Mouse (Mus musculus) adrenal gland, postnatal 14 days (tissue): ENCODE measurements around the gene Wdr46. TPM values are rescaled to one million over a fixed set of nuclear protein-coding genes. Genes with fewer than 3 reads are reported as not detected.
"Not testable (repeated sequence)": the region's sequence is repeated elsewhere in the genome, so short reads cannot be mapped to it uniquely, and the experiment has no call there.

ENCODE experiments used
- DNase-seq: peaks from one replicate; pipeline ENCODE4 v3.0.0; 2021; ENCODE audit warnings: mixed read lengths
- long read RNA-seq, 2 experiments: library from polyadenylated mRNA; stranded (forward); transcript quantifications; one replicate each; pipeline ENCODE4 v2.0.0; 2021
- total RNA-seq: library from RNA; stranded (reverse); gene quantifications from 2 replicates; pipeline ENCODE4 v1.2.3, GENCODE M21; 2021

Wdr46 gene
- 32.9 and 35.7 TPM in 2 replicates for total RNA-seq
- long read RNA-seq, experiment 1, transcript Wdr46-201 (15 exons, 2,229 nt) = major isoform, 62 of 71 reads
- long read RNA-seq, experiment 1, partial matches to known transcripts = 5 of 71 reads
- long read RNA-seq, experiment 1, other reads (novel, unspliced or antisense) = 4 of 71 reads
- long read RNA-seq, experiment 2, transcript Wdr46-201 (15 exons, 2,229 nt) = major isoform, 26 of 35 reads
- long read RNA-seq, experiment 2, partial matches to known transcripts = 4 of 35 reads
- long read RNA-seq, experiment 2, other reads (novel, unspliced or antisense) = 5 of 35 reads

DNA sequence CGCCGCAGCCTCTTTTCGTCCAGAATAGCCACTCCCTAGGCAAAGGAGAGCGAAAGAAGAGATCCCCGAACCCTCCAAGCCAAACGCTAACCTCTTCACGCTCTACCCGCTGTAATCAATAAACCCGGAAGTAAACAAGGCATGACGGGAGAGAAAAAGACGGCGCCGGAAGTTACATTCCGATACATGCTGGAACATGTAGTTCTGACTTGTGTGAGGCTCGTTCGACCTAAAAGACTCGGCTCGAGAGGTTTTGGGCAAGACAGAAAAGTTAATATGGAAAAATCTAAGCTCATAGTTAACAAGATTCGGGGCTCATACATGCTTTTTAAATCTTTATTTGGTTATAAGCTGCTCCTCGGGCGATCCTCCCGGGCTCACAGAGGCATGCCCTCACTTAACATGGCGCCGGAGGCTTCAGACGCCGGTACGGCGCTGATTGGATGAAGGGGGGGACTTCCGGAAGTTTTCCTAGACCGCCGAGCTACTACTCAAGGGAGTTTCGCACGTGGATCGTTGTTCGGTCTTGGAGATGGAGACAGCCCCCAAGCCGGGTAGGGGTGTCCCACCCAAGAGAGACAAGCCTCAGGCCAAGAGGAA lies at the start of gene Wdr46, which contains the start of gene Pfdn6:
Gene Wdr46, plus strand, starts transcription at position 455 of the 600 bp plus-strand sequence.
Gene Pfdn6, minus strand, starts transcription at position 138 of the 600 bp plus-strand sequence.
- DNase-seq = peak; percentile 92

GRCm38 (mm10) chr17:33891357-33891756 lies 49.1 kb upstream of the Wdr46 start:
- DNase-seq = no peak

DNA sequence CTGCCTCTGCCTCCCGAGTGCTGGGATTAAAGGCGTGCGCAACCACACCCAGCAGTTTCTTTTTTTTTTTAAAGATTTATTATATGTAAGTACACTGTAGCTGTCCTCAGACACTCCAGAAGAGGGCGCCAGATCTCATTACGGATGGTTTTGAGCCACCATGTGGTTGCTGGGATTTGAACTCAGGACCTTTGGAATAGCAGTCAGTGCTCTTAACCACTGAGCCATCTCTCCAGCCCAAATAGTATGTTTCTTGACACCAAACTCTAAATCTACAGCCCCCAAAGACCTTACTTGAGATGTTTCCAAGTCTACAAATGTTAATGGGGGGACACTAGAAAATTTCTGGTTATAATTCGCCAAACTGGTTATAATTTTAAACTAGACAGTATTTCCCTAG lies 48.6 kb upstream of the Wdr46 start:
- not testable (repeated sequence) for DNase-seq

- no peak for DNase-seq
These were observed 48.0 kb upstream of the Wdr46 start for GRCm38 (mm10) chr17:33892429-33892828.

DNA sequence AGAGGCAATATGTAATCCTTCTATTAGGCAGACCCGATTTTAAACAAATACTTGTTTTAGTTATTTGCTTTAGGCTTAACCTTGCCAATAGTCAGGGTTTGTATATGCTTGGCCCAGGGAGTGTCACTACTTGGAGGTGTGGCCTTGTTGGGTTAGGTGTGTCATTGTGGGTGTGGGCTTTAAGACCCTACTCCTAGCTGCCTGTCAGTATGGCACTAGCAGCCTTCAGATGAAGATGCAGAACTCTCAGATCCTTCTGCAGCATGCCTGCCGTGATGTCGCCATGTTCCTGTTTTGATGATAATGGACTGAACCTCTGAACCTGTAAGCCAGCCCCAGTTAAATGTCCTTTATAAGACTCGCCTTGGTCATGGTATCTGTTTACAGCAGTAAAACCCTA lies 47.4 kb upstream of the Wdr46 start:
- not testable (repeated sequence) for DNase-seq

- peak; percentile 72 for DNase-seq
These were observed 43.2 kb upstream of the Wdr46 start for GRCm38 (mm10) chr17:33897114-33897794.

DNA sequence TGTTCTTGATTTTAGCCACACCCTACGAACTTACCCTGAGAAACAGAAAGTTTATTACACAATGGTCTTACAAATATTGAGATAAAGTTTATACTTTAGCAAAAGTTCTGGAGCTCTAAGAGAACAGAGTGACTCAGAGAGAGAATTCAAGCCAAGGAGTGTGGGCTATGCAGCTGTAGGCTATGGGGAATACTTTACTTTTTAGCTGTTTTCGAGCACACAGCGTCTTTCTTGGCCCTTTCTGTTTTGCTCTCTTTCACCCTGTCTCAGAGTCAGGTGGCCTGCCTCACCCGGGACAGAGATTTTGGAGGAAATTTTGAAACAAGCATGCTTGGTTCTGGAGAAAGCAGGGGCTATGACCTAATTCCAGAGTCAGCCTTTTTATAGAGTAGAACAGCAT lies 42.3 kb upstream of the Wdr46 start:
- DNase-seq = not testable (repeated sequence)

DNA sequence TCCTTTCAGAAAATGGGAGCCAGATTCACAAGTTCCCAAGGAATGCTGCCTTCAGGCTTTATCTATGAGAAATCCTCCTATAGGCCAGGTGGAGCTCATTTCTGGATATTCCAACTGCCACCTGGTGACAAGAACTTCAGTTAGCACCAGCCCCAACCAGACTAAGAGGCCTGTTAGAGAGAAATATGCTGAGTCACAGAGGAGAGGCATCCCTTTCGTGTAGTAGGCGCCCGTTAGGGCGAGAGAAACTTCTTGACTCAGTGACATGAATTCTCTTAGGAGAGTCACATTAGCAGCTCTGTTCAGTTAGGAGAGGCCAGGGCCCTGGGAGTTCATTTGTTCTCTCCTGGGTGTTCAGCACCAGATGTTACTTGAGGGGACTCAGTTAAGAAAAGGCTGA lies 40.8 kb upstream of the Wdr46 start:
- no peak for DNase-seq

- peak; percentile 46 for DNase-seq
These were observed 40.0 kb upstream of the Wdr46 start for GRCm38 (mm10) chr17:33900281-33900988.

DNA sequence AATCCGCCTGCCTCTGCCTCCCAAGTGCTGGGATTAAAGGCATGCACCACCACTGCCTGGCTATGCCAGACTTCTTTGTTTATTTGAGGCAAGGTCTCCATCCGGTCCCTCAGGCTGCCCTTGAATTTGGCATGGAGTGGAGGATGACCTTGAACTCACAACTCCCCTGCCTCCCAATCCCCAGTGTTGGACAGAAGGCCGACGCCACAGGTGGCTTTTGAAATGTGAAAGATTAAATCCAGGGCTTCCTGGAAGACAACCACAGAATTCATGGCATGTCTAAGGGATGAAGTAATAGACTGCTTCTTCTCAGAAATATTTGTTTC lies 39.5 kb upstream of the Wdr46 start:
- no peak for DNase-seq

DNA sequence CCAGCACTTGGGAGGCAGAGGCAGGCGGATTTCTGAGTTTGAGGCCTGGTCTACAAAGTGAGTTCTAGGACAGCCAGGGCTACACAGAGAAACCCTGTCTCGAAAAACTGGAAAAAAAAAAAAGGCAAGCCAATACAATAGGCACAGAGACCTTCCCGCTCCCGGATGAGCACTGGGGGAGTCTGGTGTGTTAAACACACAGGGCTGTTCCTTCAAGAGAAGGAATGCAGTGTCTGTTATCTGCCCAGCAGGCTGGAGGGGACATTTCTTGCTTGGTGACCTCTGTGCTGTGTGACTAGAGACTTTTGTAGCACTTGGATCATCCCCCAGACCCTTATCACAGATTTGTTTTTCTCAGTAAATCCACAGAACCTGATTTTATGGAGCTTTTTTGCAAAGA lies 38.8 kb upstream of the Wdr46 start:
- no peak for DNase-seq

DNA sequence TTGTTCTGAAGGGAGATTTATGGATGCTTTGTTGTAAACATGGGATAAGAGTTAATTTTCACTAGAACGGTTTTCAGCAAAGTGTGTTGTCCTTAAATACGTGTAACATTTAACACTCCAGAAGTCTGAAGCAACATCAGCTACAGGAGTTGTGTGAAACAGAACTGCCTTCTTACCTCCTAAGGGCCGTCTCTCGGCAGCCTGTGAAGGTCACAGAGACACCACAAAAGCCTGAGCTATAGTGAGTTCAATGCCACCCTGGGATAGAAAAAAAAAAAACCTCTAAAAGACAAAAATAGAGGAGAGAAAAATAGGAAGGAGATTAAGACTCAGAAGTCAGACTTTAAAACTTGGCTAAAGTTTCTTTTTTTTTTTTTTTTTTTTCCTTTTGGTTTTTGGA lies 38.4 kb upstream of the Wdr46 start:
- no peak for DNase-seq

DNA sequence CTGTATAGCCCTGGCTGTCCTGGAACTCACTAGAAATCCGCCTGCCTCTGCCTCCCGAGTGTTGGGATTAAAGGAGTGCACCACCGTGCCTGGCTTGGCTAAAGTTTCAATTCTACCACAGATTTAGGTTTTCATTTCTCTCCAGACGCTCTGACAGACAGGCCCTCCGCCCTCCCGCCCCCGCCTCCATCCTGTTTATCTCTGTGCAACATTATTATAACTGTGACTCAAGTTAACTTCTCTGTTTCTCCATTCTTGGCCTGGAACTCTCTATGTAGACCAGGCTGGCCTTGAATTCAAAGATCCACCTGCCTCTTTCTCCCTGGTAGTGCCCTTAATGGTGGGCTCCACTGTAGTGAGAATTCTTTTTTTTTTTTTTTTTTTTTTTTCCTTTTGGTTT lies 38.0 kb upstream of the Wdr46 start:
- no peak for DNase-seq

DNA sequence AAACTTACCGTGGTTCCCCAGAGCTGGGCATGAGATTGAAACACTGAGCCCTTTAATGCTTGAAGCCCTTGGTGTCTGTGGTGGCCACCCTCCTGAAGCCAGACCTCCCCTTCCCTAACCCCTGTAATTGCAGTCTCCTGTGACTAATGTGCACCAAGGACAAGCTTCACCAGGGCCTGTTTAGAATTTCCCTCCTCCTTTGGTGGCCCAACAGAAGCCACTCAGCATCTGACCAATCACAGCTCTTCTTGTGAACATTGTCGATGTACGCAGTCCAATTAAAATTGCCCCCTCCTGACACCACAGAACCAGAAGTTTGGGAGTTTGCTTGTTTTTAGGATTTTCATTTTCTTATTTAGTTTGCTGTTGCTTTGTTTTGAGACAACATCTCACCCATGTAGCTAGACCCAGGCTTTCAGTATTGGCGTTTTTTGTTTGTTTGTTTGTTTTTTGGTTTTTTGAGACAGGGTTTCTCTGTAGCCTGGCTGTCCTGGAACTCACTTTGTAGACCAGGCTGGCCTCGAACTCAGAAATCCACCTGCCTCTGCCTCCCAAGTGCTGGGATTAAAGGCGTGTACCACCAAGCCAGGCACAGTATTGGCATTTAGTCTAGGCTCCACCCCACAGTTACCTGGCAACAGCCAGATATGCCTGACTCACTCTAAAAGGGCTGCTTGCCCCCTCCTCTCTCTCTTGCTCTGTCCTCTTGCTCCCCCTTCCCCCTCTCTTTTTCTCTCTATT lies 36.4 kb upstream of the Wdr46 start:
- DNase-seq = not testable (repeated sequence)

DNA sequence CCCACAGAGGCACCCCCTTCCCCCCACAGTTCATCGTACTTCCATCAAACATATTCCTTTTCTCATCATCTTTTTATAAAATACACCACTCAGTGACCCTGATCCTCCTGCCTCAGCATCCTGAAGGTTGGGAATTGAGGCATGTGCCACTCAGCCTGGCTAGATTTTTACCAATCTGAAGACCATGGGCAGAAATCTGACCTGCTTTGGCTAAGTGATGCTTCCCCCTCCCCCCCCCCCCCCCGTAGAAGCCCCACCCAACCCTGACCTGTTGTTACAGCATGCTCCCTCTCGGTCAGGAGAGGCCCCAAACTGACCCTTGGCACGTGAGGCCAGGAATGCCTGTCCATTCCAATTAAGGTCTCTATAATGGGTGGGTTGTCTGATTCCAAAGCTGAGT lies 35.6 kb upstream of the Wdr46 start, which contains the start of gene Platr17:
Gene Platr17, plus strand, starts transcription at position 301 of the 400 bp plus-strand sequence.
- DNase-seq = not testable (repeated sequence)

DNA sequence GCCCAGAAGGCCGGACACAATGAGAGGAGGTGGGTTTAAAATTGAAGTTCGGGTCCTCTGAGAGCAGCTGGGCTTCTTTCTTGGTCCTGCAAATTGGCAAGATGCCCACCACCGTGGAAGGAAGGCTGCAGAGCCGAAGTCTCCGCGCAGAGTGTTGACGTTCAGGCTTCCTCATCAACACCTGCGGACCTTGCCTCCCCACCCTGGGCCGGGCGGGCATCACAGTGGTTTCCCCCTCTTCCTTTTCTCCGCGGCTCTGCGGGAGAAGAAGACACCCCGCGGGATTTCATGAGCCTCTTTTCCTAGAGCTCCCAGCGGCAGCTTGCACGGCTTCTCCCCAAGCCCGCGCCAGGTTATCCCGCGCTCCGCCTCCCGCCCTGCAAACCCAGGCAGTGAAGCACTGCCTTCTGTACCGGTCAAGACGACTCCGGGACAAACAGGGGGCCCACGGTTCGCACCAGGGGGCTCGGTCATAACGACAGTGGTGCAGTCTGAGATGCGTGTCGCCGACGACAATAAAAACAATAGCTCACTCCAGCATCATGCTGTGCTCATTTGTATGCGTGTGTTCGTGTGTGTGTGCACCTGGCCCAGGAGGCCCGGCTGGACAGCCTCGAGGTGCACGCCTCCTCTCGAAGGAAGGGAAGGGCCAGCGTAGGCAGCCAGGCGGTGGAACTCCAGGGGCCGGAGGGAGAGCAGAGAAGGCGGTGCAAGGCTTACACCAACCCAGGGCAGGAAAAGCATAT lies 32.0 kb upstream of the Wdr46 start:
- peak; percentile 55 for DNase-seq

DNA sequence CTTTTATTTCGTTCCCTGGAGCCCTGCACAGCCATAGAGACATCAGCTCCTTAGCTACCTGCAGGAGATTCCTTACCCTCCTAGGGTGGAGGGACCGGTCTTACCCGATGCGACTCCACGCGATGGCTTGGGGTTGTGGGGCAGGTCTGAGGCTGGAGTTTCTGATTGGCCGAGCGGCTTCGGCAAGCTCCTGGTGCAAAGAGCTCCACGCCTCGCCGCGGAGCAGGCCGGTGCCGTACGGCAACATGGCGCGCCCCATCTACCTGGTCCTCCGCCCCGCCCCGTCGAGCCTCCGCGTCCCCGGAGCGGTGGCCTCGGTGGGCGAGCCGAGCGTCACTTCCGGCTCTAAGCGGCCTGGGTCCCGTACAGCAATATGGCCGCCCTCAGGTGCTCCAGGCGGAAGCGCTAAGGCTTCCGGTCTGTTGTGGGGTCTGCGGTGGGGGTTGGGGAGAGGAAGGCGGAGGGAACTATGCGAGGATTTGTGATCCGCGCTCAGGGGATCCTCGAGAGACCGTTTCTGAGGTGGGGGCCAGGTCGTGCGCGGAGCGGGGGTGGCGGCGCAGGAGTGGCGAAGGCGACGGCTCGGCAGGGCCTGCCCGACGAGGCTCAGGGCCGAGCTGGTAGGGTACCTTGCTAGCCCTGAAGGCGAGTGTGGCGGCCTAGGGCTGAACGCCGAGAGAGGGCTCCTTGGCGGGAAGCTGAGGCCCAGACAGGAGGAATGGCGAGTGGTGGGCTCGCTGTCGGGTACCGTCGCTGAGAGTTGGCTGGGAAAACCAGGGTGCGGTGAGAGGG lies 31.2 kb upstream of the Wdr46 start, which contains the start of gene Daxx:
Gene Daxx, plus strand, starts transcription at position 338 of the 792 bp plus-strand sequence.
- peak; percentile 100 for DNase-seq

DNA sequence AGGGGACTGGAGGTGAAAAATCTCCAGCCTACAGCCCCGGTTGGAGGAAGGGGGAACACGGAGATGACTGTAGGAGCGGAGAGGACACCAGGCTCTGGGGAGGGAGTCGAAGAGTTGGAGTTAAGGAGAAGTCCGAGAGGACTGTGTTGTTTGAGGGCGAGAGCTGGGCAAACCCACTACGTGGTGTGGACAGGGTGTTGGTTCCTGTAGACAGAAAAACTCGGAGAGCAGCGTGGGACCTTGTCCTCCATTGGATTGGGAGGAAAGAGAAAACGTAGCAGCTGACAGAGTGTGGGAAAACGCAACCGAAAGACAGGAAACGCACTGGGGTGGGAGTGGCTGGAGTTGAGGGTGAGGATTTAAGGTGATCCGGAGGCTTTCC lies 30.6 kb upstream of the Wdr46 start:
- DNase-seq = peak; percentile 77

GRCm38 (mm10) chr17:33910346-33911051 lies 30.0 kb upstream of the Wdr46 start:
- DNase-seq = no peak
